10 mouse cellular contexts compared by ENCODE assay signal in genomic region chr17:26582297-26582696, GRCm38 (mm10). TPM values are rescaled to one million over a fixed set of nuclear protein-coding genes. Genes with fewer than 3 reads are reported as not detected.
DNase-seq lines count a peak whose midpoint lies in the region; ATAC-seq and TF ChIP-seq lines count a peak whose summit lies in the region.
"Had no signal": no experiment of that assay in that cellular context is flagged by ENCODE, and none has a peak within 500 bp of the region (broad histone marks: within the 10 kb centered on the region; RNA-seq: fewer than 3 reads in every experiment).

No protein-coding gene starts in this region.

- no peaks in the 10 kb centered on the region for H3K9me3 ChIP-seq in forebrain, embryonic 15.5 days
- H3K9me3 ChIP-seq: limb, embryonic 12.5 days had no signal

- H3K36me3 ChIP-seq in forebrain, embryonic 15.5 days = 0 out of 2 replicates have a peak, but pooled peaks cover 3% of the 10 kb centered on the region

- no peak overlapping the region for H3K9ac ChIP-seq in forebrain, embryonic 15.5 days (replicated peaks)
- H3K9ac ChIP-seq: limb, embryonic 12.5 days had no signal

- H3K4me2 ChIP-seq in forebrain, embryonic 15.5 days (replicated peaks) = no peak overlapping the region
- H3K4me2 ChIP-seq: limb, embryonic 12.5 days had no signal

- ATAC-seq in forebrain, embryonic 15.5 days (replicated peaks) = no peak

- H3K4me1 ChIP-seq in forebrain, embryonic 15.5 days = peaks cover 19% of the 10 kb centered on the region

- peak overlapping the region; percentile 19; the same call in 1 of the 2 replicates for H3K4me3 ChIP-seq in gastrocnemius, adult 2 months
- no peak overlapping the region for H3K4me3 ChIP-seq in forebrain, embryonic 15.5 days
- H3K4me3 ChIP-seq: limb, embryonic 12.5 days had no signal

- DNase-seq in gastrocnemius, adult 2 months = peak; percentile 61
- no peak for DNase-seq in gastrocnemius, postnatal 10 days
- peak; percentile 95 for DNase-seq in Muller cell, postnatal 12 days (ENCODE audit: inconsistent ontology term)
- peak; percentile 75 for DNase-seq in heart, adult 8-10 months (ENCODE audit: low spot score)
- peak; percentile 73 to 88 for DNase-seq in kidney, postnatal 25 days
- DNase-seq in cerebellum, adult 8-10 months = no peak
- DNase-seq in cerebellum, adult 11 months = no peak

- no peak for TF ChIP-seq CTCF in gastrocnemius, adult 2 months (IDR thresholded peaks at IDR 0.05)

- intact Hi-C loops in gastrocnemius, adult 2 months (cut with DNase I) = loop anchor here (5.0 kb wide), 1 partner anchor 40 kb away; no protein-coding TSS in a partner anchor

- no peaks in the 10 kb centered on the region for H3K27me3 ChIP-seq in forebrain, embryonic 15.5 days
- H3K27me3 ChIP-seq: CH12.LX; limb, embryonic 12.5 days had no signal

- peak overlapping the region; percentile 89 for H3K27ac ChIP-seq in gastrocnemius, adult 2 months
- no peak overlapping the region; the same call in 1 of the 2 replicates for H3K27ac ChIP-seq in forebrain, embryonic 15.5 days (replicated peaks)
- H3K27ac ChIP-seq: limb, embryonic 12.5 days had no signal

- 74% methylated on average over 5 of the region's 5 CpGs for WGBS in forebrain, embryonic 15.5 days

RNA-seq across cellular contexts. Expression of gene Dusp1, which starts 20.4 kb away (rescaled TPM):
- total RNA-seq in gastrocnemius, adult 2 months (2021) = 10 to 100 TPM; 73.0 to 89.6 TPM
- 10 to 100 TPM; 40.3 to 43.3 TPM for total RNA-seq in gastrocnemius, postnatal 10 days (2021)
- total RNA-seq in heart, adult 8-10 months (2022) = 10 to 100 TPM; 51.1 to 75.8 (median 59.4) TPM
- polyA plus RNA-seq in forebrain, embryonic 15.5 days (2015; fragmentation: Nextera tagmentation; extraction: Ambion mirVana) = 46.3 and 50.0 TPM in 2 replicates

RNA-seq across cellular contexts. Expression of gene Ergic1, which starts 21.0 kb away (rescaled TPM):
- total RNA-seq in gastrocnemius, adult 2 months (2021) = 10 to 100 TPM; 40.3 to 60.3 TPM
- 100 to 1,000 TPM; 115 to 117 TPM for total RNA-seq in gastrocnemius, postnatal 10 days (2021)
- 10 to 100 TPM; 52.7 to 57.9 (median 55.4) TPM for total RNA-seq in heart, adult 8-10 months (2022)
- polyA plus RNA-seq in forebrain, embryonic 15.5 days (2015; fragmentation: Nextera tagmentation; extraction: Ambion mirVana) = 90.4 and 98.7 TPM in 2 replicates

Comparison
In these comparisons a context has a peak if more than half of its experiments do, and no peak if none do; other contexts are left out.
1. DNase-seq: peak in gastrocnemius, adult 2 months (single experiment), Muller cell, postnatal 12 days (single experiment), heart, adult 8-10 months (single experiment) and kidney, postnatal 25 days (2 of 2); none in gastrocnemius, postnatal 10 days (single experiment), cerebellum, adult 8-10 months (single experiment) and cerebellum, adult 11 months (single experiment).